Mouse (Mus musculus): ENCODE results near the gene Gatm.
A peak's percentile ranks its signal among the peaks of the same experiment; 100 is the strongest.

Gatm gene

DNA sequence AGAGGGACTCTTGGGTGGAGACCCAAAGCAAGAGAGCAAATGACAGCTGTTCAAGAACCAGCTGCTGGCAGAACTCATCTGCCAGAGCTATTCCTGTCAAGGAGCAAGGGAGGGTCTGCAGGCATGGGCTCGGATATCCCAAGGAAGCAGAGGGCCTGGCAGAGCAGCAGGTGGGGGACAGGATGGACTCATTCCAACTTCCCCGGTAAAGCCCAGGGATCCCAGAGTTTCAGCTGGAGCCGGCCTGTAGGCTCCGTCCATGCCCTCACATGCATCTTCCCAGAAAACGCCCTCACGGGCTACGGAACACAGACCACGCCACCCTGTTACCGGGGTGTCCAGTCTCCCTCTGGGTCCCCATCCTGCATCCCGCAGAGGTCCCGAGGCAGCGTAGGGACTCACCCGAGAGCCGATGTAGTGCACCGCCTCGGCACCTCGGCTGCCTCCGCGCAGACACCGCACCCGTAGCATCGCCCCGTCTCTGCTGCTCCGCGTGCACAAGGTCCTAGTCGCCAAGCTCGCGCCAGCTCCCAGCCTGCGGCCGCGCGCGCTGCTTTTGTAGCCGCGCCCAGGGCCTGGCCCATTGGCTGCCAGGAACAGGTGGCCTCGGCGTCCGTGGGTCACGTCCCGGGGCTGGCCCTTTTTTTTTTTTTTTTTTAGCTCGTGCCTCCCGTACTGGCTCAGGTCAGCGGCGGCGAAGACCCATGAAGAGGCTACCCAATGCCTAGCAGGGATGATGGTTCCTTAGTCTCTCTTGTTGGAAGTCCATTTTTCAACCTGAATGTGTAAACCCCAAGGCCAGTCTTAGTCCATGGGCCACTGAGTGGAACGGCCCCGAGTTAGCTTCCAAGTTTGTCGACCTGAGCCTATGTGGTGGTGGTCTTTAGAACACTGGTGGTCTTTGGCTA is at the start of gene Gatm:
Gatm (minus strand) TSS at position 558 of the 908 bp plus-strand sequence.
- peak; percentile 17 for DNase-seq (ENCODE audit: low spot score in 2 of 2)

- no peak for DNase-seq (ENCODE audit: low spot score in 2 of 2)
Observed at GRCm38 (mm10) chr2:122659825-122660224, 48.7 kb upstream of the Gatm start.

- no peak for DNase-seq (ENCODE audit: low spot score in 2 of 2)
Observed at GRCm38 (mm10) chr2:122657707-122658524, 46.8 kb upstream of the Gatm start.

DNA sequence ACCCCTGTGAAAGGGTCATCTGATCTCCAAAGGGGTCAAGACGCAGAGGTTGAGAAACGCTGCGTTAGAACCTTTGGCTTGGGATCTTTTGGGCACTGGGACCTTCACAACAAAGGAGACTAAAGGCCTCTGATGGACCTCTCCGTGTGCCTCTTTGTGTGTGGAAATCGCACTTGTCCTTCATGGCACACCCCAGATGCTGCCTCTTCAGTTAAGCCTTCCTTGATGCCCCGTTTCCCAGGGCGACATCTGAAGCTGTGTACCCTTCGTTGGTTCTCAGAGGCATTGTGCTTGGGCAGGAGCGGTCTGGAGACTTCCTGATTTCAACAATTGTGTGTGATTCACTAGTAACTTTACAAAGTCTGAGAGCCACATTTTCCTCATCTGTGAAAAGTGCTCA is 45.7 kb upstream of the Gatm start:
- no peak for DNase-seq (ENCODE audit: low spot score in 2 of 2)

GRCm38 (mm10) chr2:122656052-122656451 is 44.9 kb upstream of the Gatm start:
- peak; percentile 16 to 35 for DNase-seq (ENCODE audit: low spot score in 2 of 2)

GRCm38 (mm10) chr2:122652096-122653084 is 41.3 kb upstream of the Gatm start:
- peak; percentile 79 to 84 for DNase-seq (ENCODE audit: low spot score in 2 of 2)

GRCm38 (mm10) chr2:122638673-122639072 is 27.6 kb upstream of the Gatm start:
- DNase-seq (ENCODE audit: low spot score in 2 of 2), result no peak

- no peak for DNase-seq (ENCODE audit: low spot score in 2 of 2)
Observed at GRCm38 (mm10) chr2:122638029-122638428, 26.9 kb upstream of the Gatm start.

DNA sequence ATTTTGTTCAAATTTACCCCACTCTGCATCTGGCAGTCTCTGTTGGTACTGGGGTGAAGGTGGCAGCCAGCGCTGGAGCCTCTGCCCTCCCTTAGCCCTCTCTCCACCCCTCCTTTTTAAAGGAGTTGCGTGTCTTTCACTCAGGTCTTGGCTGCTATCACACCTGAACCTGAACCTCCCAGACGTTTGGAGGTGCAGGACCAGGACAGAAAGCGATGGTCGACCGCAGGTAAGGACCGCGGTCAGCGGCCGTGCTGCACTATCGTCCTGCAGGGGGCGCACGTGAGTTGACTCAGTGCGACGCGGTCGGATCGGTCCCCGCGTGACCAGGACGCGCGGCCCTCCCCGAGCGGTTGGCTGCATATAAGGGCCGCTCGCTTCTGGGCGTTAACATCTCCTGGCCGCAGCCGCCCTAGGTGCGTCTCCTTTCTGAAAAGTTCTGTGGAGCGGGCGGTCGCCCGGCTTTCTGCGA is 26.5 kb upstream of the Gatm start:
- DNase-seq (ENCODE audit: low spot score in 2 of 2), result peak; percentile 76 to 83

DNA sequence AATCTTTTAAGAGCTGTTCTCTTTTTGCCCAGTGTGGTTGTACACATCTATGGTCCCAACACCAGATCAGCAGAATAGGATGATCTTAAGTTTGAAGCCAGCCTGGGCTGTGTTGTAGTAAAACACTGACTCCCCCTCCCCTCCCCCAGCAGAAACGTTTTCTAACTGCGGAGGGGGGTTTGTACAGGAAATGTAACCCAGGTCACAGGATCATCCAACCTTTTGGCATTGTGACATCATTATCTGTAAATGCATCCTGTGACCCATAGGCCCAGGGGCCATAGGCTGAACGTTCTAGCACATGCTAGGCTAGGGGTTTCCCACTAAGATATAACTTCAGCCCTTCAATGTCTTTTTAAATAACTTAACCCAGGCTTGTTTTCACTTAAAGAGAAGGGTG is 25.6 kb upstream of the Gatm start, which contains the start of gene AA467197:
AA467197 (plus strand) TSS at position 301 of the 400 bp plus-strand sequence.
- no peak for DNase-seq (ENCODE audit: low spot score in 2 of 2)

DNA sequence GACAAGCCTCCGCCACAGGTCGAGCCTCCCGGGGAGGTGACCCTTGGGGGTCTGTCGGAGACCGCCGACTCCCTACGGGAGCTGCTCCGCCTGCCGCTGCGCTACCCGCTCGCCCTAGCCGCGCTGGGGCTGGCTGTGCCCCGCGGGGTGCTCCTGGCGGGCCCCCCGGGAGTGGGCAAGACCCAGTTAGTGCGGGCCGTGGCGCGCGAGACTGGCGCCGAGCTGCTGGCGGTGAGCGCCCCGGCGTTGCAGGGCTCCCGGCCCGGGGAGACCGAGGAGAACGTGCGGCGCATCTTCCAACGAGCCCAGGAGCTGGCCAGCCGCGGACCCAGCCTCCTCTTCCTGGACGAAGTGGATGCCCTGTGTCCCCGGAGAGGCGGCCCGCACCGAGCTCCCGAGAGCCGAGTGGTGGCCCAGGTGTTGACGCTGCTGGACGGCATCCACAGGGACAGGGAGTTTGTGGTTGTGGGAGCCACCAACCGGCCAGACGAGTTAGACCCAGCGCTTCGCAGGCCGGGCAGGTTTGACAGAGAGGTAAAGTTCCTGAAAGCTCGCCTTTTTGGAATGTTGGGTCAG is 20.2 kb upstream of the Gatm start:
- peak in 1 of 2 experiments; percentile 17 for DNase-seq (ENCODE audit: low spot score in 2 of 2)

DNA sequence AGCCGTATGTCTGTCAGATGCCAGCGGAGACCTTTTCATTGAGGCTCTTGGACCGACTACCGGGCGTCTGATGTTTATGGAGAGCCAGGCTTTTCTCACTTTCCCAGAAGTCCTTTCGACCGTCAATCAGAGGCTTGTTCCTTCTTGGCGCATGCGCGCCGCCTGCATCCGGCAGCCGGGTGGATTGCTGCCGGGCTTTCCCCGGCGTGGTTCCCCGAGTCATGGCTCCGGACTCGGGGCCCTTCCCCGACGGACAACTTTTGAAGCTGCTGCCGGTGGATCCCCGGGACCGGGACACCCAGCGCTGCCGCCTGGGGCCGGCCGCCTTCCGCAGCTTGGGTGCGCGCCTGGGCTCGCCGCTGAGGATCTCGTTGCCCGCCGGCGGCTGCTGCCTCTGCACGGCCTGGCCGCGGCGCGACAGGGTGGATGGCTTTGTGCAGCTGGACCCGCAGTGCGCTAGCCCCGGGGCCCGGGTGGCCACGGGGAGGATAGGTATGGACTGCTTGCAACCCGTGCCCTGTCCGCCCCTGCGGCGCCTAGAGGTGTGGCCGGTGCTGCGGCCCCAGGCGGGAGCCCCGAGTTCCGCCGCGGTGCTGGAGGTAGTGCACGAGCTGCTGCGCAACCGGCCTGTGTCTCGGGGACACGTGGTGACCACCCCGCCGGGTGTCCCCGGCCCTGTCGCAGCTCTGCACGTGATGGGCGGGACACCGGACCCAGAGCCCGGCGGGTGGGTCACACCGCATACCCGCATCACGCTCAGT is 19.5 kb upstream of the Gatm start:
- peak; percentile 83 to 87 for DNase-seq (ENCODE audit: low spot score in 2 of 2)

DNA sequence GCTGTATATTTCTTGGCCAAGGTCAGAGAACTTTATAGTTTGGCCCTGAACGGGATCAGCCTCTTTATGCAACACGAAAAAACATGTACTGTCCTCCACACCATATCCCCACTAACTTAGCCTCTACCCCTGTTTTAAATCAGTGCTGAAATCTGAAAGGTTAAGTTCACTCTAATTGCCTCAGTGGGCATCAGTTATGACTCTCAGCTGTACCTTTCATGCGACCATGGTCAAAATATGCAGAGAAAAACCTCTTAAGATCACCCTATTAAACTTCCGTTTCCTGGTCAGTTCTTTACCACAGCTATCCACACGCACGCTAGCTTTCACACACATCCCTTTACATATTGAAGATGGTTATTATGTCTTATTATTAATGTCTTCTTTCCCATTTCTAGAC is 18.8 kb upstream of the Gatm start:
- no peak for DNase-seq (ENCODE audit: low spot score in 2 of 2)

DNA sequence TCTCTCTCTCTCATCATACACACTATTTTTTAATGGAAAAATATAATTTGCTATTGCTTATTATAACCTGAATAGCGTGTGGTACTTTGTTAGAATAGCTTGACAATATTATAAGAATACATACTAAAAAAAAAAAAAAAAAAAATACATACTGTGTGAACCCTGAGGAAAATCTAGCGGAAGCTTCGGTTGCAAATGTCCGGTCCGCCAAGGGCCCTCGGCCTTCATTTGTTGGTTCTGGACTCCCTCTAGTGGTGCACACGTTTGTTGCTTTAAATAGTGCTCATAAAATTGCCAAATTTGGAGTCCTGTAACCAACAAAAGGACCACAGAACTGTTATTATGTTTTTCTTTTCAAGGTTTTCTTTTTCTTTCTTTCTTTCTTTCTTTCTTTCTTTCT is 17.9 kb upstream of the Gatm start:
- peak; percentile 78 to 81 for DNase-seq (ENCODE audit: low spot score in 2 of 2)

- DNase-seq (ENCODE audit: low spot score in 2 of 2), result no peak
Observed at GRCm38 (mm10) chr2:122625930-122626329, 14.8 kb upstream of the Gatm start.

DNA sequence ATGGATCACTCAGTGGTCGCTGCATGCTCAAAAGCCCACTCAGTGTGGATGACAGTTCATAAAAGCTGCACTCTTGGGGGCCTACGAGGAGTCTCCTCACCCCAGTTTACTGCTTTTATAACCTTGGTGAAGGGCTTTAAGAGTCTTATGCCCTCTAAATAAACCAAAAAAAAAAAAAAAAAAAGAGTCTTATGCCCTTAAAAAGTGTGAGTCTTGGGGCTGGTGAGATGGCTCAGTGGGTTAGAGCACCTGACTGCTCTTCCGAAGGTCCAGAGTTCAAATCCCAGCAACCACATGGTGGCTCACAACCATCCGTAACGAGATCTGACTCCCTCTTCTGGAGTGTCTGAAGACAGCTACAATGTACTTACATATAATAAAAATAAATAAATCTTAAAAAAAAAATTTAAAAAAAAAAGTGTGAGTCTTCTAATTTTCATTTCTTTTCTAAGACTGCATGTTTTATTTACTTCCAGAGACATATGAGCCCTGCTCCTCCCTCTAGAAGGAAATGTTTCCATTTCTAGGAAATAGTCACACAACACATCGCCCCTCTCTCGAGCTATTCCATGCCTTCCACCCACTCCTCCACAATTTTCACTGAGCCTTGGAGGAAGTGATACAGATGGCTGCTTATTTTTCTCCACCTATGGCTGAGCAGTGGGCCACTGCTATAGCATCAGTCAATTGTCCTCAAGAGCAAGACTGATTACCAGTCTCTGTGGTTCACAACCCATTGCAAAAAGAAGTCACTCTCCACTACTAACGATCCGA is 10.4 kb upstream of the Gatm start:
- no peak for DNase-seq (ENCODE audit: low spot score in 2 of 2)

- DNase-seq (ENCODE audit: low spot score in 2 of 2), result no peak
Observed at GRCm38 (mm10) chr2:122618719-122619118, 7.6 kb upstream of the Gatm start.

DNA sequence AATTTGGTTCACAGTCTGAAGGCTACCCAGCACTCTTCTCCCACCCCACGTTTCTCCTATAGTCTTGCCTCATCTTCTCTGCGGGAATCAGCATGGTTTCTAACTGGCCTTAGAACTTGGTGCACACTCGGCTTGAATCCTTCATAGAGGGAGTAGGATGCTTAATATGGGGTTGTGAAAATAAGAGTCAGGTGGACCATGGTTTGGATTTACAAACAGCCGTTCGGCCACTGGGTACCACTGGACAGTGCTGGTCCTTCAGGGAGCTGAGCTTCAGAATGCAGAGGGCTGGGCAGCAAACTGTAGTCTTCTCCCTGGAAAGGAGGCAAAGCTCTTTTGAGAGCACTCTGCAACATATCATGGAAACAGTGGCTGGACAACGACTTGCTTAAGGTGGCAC is 6.7 kb upstream of the Gatm start:
- no peak for DNase-seq (ENCODE audit: low spot score in 2 of 2)

DNA sequence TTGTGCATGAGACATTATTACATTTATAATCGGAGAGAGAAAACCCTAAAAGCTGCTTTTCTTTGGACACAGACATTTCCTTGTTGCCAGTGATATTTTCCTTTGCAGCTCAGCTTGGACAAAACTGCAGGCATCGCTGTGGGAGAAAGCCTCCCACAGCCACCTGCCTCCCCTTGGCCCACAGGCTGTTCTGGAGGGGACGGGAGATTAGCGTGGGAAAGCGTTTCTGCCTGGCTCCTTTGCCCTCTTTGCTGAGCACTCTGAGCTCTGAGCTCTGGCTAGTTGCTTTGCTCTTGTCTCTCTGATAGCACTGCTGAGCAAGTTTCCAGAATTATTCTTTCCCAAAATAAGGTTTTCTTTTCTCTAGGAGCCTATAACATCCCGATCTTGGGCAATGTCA is 5.1 kb upstream of the Gatm start:
- no peak for DNase-seq (ENCODE audit: low spot score in 2 of 2)

DNA sequence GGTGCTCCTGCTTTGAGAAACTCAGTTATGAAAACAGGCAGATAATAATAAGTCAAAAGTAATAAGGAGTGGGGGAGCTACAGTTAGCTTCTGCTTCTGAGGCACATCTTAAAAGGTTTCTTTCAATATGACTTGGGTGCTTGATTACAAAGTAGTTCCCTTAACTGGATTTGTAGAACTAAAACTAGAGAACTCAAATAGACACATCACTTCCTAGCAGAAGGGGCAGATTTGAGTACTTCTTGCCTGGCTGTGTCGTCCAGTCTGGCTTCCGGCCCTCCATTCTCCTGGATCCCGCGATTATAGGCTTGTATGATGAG is 511 bp upstream of the Gatm start:
- DNase-seq (ENCODE audit: low spot score in 2 of 2), result no peak
